Mouse (Mus musculus): ENCODE results near the gene Coro1c. TPM values are rescaled to one million over a fixed set of nuclear protein-coding genes. Genes with fewer than 3 reads are reported as not detected.

Coro1c gene
- total and polyA plus RNA-seq, 3 experiments: 66.1 to 87.4 (median 69.9) TPM

DNA sequence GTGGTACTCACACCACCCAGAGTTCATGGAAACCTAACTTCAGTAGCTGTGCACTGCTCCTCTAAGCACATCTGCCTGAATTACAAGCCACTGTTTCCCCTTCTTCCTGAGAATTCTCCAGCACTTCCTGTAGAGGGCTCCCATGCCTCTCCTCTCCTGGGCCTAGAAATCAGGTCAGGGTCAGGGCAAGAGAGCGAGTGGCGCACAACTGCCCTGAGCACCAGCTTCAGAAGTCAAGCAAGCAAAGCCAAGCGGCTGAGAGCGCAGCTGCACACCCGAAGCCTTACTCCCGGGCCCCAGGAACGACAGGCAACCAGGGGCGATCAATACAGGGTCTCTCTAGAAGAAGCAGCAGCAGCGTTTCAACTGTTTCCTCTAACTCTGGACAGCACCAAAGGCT lies 60.9 kb downstream of the Coro1c start:
- in situ Hi-C loops (cut with MboI; ENCODE audit: low pct_ligation_motif_present, low pct_unique_long_range_greater_than_20kb, low sequenced_read_pairs): no loop called here
- H3K4me1 ChIP-seq (ENCODE audit: control insufficient read depth in 1 of 2, insufficient read depth in 2 of 2): peaks cover 9 to 22% of the 10 kb centered on the region in 2 experiments
- DNase-seq (ENCODE audit: extremely low read depth): no peak
- H3K4me3 ChIP-seq (replicated peaks in 1 of 3; ENCODE audit: low read depth in 2 of 3, low read length in 2 of 3, poor library complexity in 1 of 3): no peak overlapping the region
- H3K36me3 ChIP-seq (replicated peaks in 1 of 2; ENCODE audit: control insufficient read depth in 1 of 2, insufficient read depth in 1 of 2, low read length in 1 of 2): peaks cover 68 to 94% of the 10 kb centered on the region in 2 experiments
- no peaks in the 10 kb centered on the region for H3K79me2 ChIP-seq (replicated peaks; ENCODE audit: control insufficient read depth, extremely low read depth, insufficient read depth, poor library complexity, severe bottlenecking)
- dilution Hi-C loops (cut with MboI; ENCODE audit: extremely low pct_ligation_motif_present, extremely low pct_unique_long_range_greater_than_20kb, low sequenced_read_pairs): no loop called here
- no peak for TF ChIP-seq SIN3A (IDR thresholded peaks at IDR 0.05; ENCODE audit: low read length)
- TF ChIP-seq KAT2A (IDR thresholded peaks at IDR 0.05; ENCODE audit: insufficient replicate concordance, low read length): no peak
- TF ChIP-seq ZMIZ1 (IDR thresholded peaks at IDR 0.05; ENCODE audit: low read depth, low read length): no peak
- no peak for TF ChIP-seq TBP (conservative IDR thresholded peaks at IDR 0.05; ENCODE audit: low read depth, low read length)
- TF ChIP-seq BHLHE40 (IDR thresholded peaks at IDR 0.05; ENCODE audit: low read depth, low read length): no peak
- no peak for TF ChIP-seq MXI1 (IDR thresholded peaks at IDR 0.05; ENCODE audit: low read depth, low read length)
- TF ChIP-seq ZC3H11A (IDR thresholded peaks at IDR 0.05; ENCODE audit: low read depth, low read length): no peak
- TF ChIP-seq HCFC1 (IDR thresholded peaks at IDR 0.05; ENCODE audit: low read depth, low read length): no peak
- no peak for TF ChIP-seq CTCF (conservative IDR thresholded peaks at IDR 0.05 in 1 of 2, IDR thresholded peaks at IDR 0.05 in 1 of 2; ENCODE audit: low read depth in 2 of 2, low read length in 2 of 2)
- no peak for TF ChIP-seq ZKSCAN1 (IDR thresholded peaks at IDR 0.05; ENCODE audit: borderline replicate concordance, low read depth, low read length)
- no peak overlapping the region for H3K9ac ChIP-seq (ENCODE audit: insufficient read depth, low read depth)
- H3K4me2 ChIP-seq (ENCODE audit: insufficient read depth, low read depth, poor library complexity, severe bottlenecking): no peak overlapping the region
- peaks cover 6% of the 10 kb centered on the region for H3K9me3 ChIP-seq (replicated peaks; ENCODE audit: low read length)
- H3K27ac ChIP-seq (ENCODE audit: insufficient read depth, low read depth): no peak overlapping the region
- H3K27me3 ChIP-seq (replicated peaks): no peaks in the 10 kb centered on the region

DNA sequence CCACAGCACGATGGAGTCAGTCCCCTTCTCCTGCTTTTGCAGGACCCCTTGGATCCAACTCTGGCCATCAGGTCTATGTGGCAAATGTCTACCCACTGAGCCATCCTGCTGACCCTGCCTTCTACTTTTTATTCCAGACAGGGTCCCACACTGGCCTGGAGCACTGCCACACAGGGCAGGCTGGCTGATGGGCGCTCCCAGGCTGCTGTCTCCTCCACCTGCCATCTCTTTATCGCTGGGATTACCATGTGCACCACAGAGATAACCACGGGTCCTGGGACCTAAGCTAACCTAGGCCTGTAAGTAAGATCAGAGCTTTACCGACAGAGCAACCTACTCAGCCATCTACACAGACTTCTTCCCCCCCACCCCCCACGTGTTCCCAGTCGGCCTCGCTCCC lies 61.9 kb downstream of the Coro1c start:
- in situ Hi-C loops (cut with MboI; ENCODE audit: low pct_ligation_motif_present, low pct_unique_long_range_greater_than_20kb, low sequenced_read_pairs) (no loop called here), dilution Hi-C loops (cut with MboI; ENCODE audit: extremely low pct_ligation_motif_present, extremely low pct_unique_long_range_greater_than_20kb, low sequenced_read_pairs) (no loop called here)
- peaks cover 63 to 94% of the 10 kb centered on the region in 2 experiments for H3K36me3 ChIP-seq (replicated peaks in 1 of 2; ENCODE audit: control insufficient read depth in 1 of 2, insufficient read depth in 1 of 2, low read length in 1 of 2)
- no peaks in the 10 kb centered on the region for H3K27me3 ChIP-seq (replicated peaks)
- DNase-seq (ENCODE audit: extremely low read depth): no peak
- H3K4me1 ChIP-seq (ENCODE audit: control insufficient read depth in 1 of 2, insufficient read depth in 2 of 2): peaks cover 9 to 31% of the 10 kb centered on the region in 2 experiments
- no peak overlapping the region for H3K4me3 ChIP-seq (replicated peaks in 1 of 3; ENCODE audit: low read depth in 2 of 3, low read length in 2 of 3, poor library complexity in 1 of 3)
- peaks cover 6% of the 10 kb centered on the region for H3K9me3 ChIP-seq (replicated peaks; ENCODE audit: low read length)
- H3K4me2 ChIP-seq (ENCODE audit: insufficient read depth, low read depth, poor library complexity, severe bottlenecking): no peak overlapping the region
- H3K9ac ChIP-seq (ENCODE audit: insufficient read depth, low read depth): no peak overlapping the region
- H3K79me2 ChIP-seq (replicated peaks; ENCODE audit: control insufficient read depth, extremely low read depth, insufficient read depth, poor library complexity, severe bottlenecking): no peaks in the 10 kb centered on the region
- no peak overlapping the region for H3K27ac ChIP-seq (ENCODE audit: insufficient read depth, low read depth)
- no peak for TF ChIP-seq JUND (conservative IDR thresholded peaks at IDR 0.05; ENCODE audit: low read depth, low read length)
- TF ChIP-seq RCOR1 (conservative IDR thresholded peaks at IDR 0.05; ENCODE audit: low read depth, low read length): no peak

DNA sequence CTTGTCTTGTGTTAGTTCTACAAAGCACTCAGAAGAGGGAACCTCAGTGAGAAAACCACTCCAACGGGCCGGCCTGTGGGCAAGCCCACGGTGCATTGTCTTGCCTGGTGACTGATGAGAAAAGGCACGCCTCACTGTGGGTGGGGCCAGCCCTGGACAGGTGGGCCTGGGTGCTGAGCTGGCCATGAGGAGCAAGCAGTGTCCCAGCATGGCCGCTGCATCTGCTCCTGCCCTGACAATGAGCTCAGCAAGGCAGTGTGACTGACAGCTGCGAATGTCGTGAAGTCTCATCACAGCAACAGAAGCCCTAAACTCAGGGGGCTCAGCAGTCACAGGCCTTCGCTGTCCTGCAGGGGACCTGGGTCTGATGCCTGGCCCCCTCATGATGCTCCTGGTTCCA lies 62.9 kb downstream of the Coro1c start:
- in situ Hi-C loops (cut with MboI; ENCODE audit: low pct_ligation_motif_present, low pct_unique_long_range_greater_than_20kb, low sequenced_read_pairs): no loop called here
- H3K9me3 ChIP-seq (replicated peaks; ENCODE audit: low read length): peaks cover 6% of the 10 kb centered on the region
- H3K27me3 ChIP-seq (replicated peaks): no peaks in the 10 kb centered on the region
- no peak overlapping the region for H3K4me3 ChIP-seq (replicated peaks in 1 of 3; ENCODE audit: low read depth in 2 of 3, low read length in 2 of 3, poor library complexity in 1 of 3)
- H3K4me1 ChIP-seq (ENCODE audit: control insufficient read depth in 1 of 2, insufficient read depth in 2 of 2): peaks cover 9 to 36% of the 10 kb centered on the region in 2 experiments
- no peak overlapping the region for H3K4me2 ChIP-seq (ENCODE audit: insufficient read depth, low read depth, poor library complexity, severe bottlenecking)
- no peak for TF ChIP-seq MAX (IDR thresholded peaks at IDR 0.05; ENCODE audit: low read length)
- TF ChIP-seq POLR2AphosphoS2 (IDR thresholded peaks at IDR 0.05; ENCODE audit: low read depth, low read length): no peak
- no peak for TF ChIP-seq MAZ (IDR thresholded peaks at IDR 0.05; ENCODE audit: low read depth, low read length)
- no peak for TF ChIP-seq IRF4 (IDR thresholded peaks at IDR 0.05; ENCODE audit: low read depth, low read length)
- TF ChIP-seq ELF1 (IDR thresholded peaks at IDR 0.05; ENCODE audit: low read depth, low read length): no peak
- no peak for TF ChIP-seq HCFC1 (IDR thresholded peaks at IDR 0.05; ENCODE audit: low read depth, low read length)
- no peak for TF ChIP-seq CTCF (conservative IDR thresholded peaks at IDR 0.05 in 1 of 2, IDR thresholded peaks at IDR 0.05 in 1 of 2; ENCODE audit: low read depth in 2 of 2, low read length in 2 of 2)
- no peak for TF ChIP-seq ZNF384 (IDR thresholded peaks at IDR 0.05; ENCODE audit: low read depth, low read length)
- no peak for TF ChIP-seq POLR2A (IDR thresholded peaks at IDR 0.05; ENCODE audit: low read depth, low read length)
- TF ChIP-seq MAFK (IDR thresholded peaks at IDR 0.05; ENCODE audit: insufficient replicate concordance, low read length): no peak
- no peak for TF ChIP-seq USF2 (conservative IDR thresholded peaks at IDR 0.05; ENCODE audit: low read depth, low read length)
- TF ChIP-seq SIN3A (IDR thresholded peaks at IDR 0.05; ENCODE audit: low read length): no peak
- H3K36me3 ChIP-seq (replicated peaks in 1 of 2; ENCODE audit: control insufficient read depth in 1 of 2, insufficient read depth in 1 of 2, low read length in 1 of 2): peaks cover 58 to 91% of the 10 kb centered on the region in 2 experiments
- H3K27ac ChIP-seq (ENCODE audit: insufficient read depth, low read depth): no peak overlapping the region
- dilution Hi-C loops (cut with MboI; ENCODE audit: extremely low pct_ligation_motif_present, extremely low pct_unique_long_range_greater_than_20kb, low sequenced_read_pairs): no loop called here
- DNase-seq (ENCODE audit: extremely low read depth): no peak
- H3K79me2 ChIP-seq (replicated peaks; ENCODE audit: control insufficient read depth, extremely low read depth, insufficient read depth, poor library complexity, severe bottlenecking): no peaks in the 10 kb centered on the region
- no peak overlapping the region for H3K9ac ChIP-seq (ENCODE audit: insufficient read depth, low read depth)

Measured in CH12.LX (cell line).